Mouse (Mus musculus) MEL (cell line): ENCODE data around the gene Sardh.

ENCODE experiments used
- CTCF ChIP-seq, 3 experiments: IDR thresholded peaks in 2 of 3; conservative IDR thresholded peaks in 1 of 3; 2 replicates each; pipeline ENCODE4 v1.5.1; 2011 to 2012; ENCODE audit warnings: low read length in 3 of 3, low read depth in 2 of 3, mild to moderate bottlenecking in 2 of 3, improper control_type of control experiment in 1 of 3, inconsistent platforms in 1 of 3, mixed read lengths in 1 of 3, moderate library complexity in 1 of 3; ENCODE audit not compliant: control insufficient read depth in 1 of 3, insufficient read depth in 1 of 3, poor library complexity in 1 of 3, severe bottlenecking in 1 of 3
- ETS1 ChIP-seq: IDR thresholded peaks from 2 replicates; pipeline ENCODE4 v1.6.1; 2012; ENCODE audit warnings: low read depth, mild to moderate bottlenecking, inconsistent platforms, low read length, improper control_type of control experiment, moderate library complexity
- POLR2A ChIP-seq, 2 experiments: IDR thresholded peaks; 2 replicates each; pipeline ENCODE4 v1.6.1; 2011 to 2012; ENCODE audit warnings: low read length in 2 of 2, mild to moderate bottlenecking in 2 of 2, control low read depth in 1 of 2, improper control_type of control experiment in 1 of 2, low read depth in 1 of 2, moderate library complexity in 1 of 2; ENCODE audit not compliant: control insufficient read depth in 1 of 2, insufficient read depth in 1 of 2, poor library complexity in 1 of 2

DNA sequence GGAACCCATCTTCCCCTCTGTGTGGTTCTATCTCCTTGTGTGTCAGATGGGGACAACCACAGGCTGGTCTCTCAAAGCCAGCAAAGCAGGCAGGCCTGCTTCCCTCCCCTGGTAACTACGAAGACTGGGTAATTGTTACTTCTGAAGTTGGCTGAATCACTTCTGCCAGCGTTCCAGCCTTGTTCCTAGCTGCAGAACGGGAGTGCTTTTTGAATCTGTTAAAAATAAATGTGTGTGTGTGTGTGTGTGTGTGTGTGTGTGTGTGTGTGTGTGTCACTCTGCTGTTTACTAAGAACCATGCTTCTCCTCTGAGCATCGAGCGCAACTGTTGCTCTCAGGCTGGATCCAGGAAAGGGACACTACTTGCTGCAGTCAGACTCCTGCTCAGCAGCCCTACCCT is 84.3 kb downstream of the Sardh start:
- no peak for TF ChIP-seq POLR2A (IDR thresholded peaks at IDR 0.05; ENCODE audit: control insufficient read depth in 1 of 2, insufficient read depth in 1 of 2, low read depth in 1 of 2, low read length in 2 of 2, poor library complexity in 1 of 2)
- no peak for TF ChIP-seq ETS1
- no peak for TF ChIP-seq CTCF (IDR thresholded peaks at IDR 0.05 in 2 of 3, conservative IDR thresholded peaks at IDR 0.05 in 1 of 3; ENCODE audit: control insufficient read depth in 1 of 3, insufficient read depth in 1 of 3, low read depth in 2 of 3, low read length in 3 of 3, poor library complexity in 1 of 3, severe bottlenecking in 1 of 3)
